Mouse (Mus musculus) forebrain, embryonic 14.5 days (tissue): ENCODE measurements around the gene Timm23. TPM values are rescaled to one million over a fixed set of nuclear protein-coding genes. Genes with fewer than 3 reads are reported as not detected.

Experiments
- polyA plus RNA-seq: library from polyadenylated mRNA; unstranded; fragments of >200 nt; fragmentation: Nextera tagmentation; extraction: Ambion mirVana; gene quantifications from 2 replicates; pipeline ENCODE4 v1.2.1, GENCODE M21; 2014

Gene Timm23
- polyA plus RNA-seq, 1 experiment from 2014 or later = 290 TPM

Other genes starting within 250 kb of the Timm23 start
- 0.27 and 0.39 TPM in 2 replicates for gene Galnt15, start 172.9 kb downstream of the Timm23 start, polyA plus RNA-seq
- 16.4 and 20.4 TPM in 2 replicates for gene Oxnad1, start 116.5 kb downstream of the Timm23 start, polyA plus RNA-seq
- gene Dph3, start 116.2 kb downstream of the Timm23 start, polyA plus RNA-seq = 81.5 and 93.3 TPM in 2 replicates
- not detected in 2 replicates for gene Msmb, start 59.9 kb downstream of the Timm23 start, polyA plus RNA-seq
- gene Ncoa4, start 42.0 kb downstream of the Timm23 start, polyA plus RNA-seq = 137 and 145 TPM in 2 replicates
- 41.0 and 43.2 TPM in 2 replicates for gene Parg, start 51 bp upstream of the Timm23 start, polyA plus RNA-seq
- gene Ogdhl, start 120.1 kb upstream of the Timm23 start, polyA plus RNA-seq = 17.5 and 19.8 TPM in 2 replicates
- 0.84 and 1.1 TPM in 2 replicates for gene 1700024G13Rik, start 186.5 kb upstream of the Timm23 start, polyA plus RNA-seq